Mouse (Mus musculus) neural tube, embryonic 14.5 days (tissue): ENCODE results near the gene Scn1b. TPM values are rescaled to one million over a fixed set of nuclear protein-coding genes. Genes with fewer than 3 reads are reported as not detected.

ENCODE experiments used
- ATAC-seq: fragments of 200-750 bp; cut with Nextera tagmentation; 2 replicates; pipeline ENCODE4 v1.8.0; 2017; ENCODE audit warnings: low read depth, mild to moderate bottlenecking, moderate TSS enrichment, moderate library complexity
- H3K27ac ChIP-seq: fragments of 300-500 bp; sonication (generic); 2 replicates; pipeline ENCODE4 v1.5.1; 2014; ENCODE audit warnings: low read depth, mild to moderate bottlenecking, control low read depth, low read length, moderate library complexity, mixed read lengths
- H3K27me3 ChIP-seq: fragments of 300-500 bp; sonication (generic); 2 replicates; pipeline ENCODE4 v1.6.1; 2014; ENCODE audit warnings: low read length; ENCODE audit not compliant: control insufficient read depth, insufficient read depth
- H3K36me3 ChIP-seq: fragments of 300-500 bp; sonication (generic); 2 replicates; pipeline ENCODE4 v1.6.1; 2014; ENCODE audit warnings: low read length, mixed read lengths; ENCODE audit not compliant: control insufficient read depth, insufficient read depth
- H3K4me1 ChIP-seq: fragments of 300-500 bp; sonication (generic); 2 replicates; pipeline ENCODE4 v1.6.1; 2014; ENCODE audit warnings: low read length; ENCODE audit not compliant: control insufficient read depth, insufficient read depth
- H3K4me2 ChIP-seq: fragments of 300-500 bp; sonication (generic); 2 replicates; pipeline ENCODE4 v1.6.1; 2014; ENCODE audit warnings: mild to moderate bottlenecking, low read depth, low read length, control low read depth
- H3K4me3 ChIP-seq: fragments of 300-500 bp; sonication (generic); 2 replicates; pipeline ENCODE4 v1.5.1; 2014; ENCODE audit warnings: low read depth, low read length, control low read depth, mixed read lengths
- H3K9ac ChIP-seq: fragments of 300-500 bp; sonication (generic); replicated peaks from 2 replicates; pipeline ENCODE4 v1.6.1; 2014; ENCODE audit warnings: low read depth, mild to moderate bottlenecking, control low read depth, low read length, mixed read lengths
- H3K9me3 ChIP-seq: fragments of 300-500 bp; sonication (generic); 2 replicates; pipeline ENCODE4 v1.6.1; 2016; ENCODE audit warnings: low read length; ENCODE audit not compliant: control insufficient read depth
- WGBS: fragments of 180-500 bp; shearing (Covaris S2); extraction: QIAGEN DNeasy Blood & Tissue Kit; methylation state at CpG from one replicate; pipeline ENCODE4 v1.1.7; 2014; 5-methylcytosine and 5-hydroxymethylcytosine counted together
- polyA plus RNA-seq: library from polyadenylated mRNA; unstranded; fragments of >200 nt; fragmentation: Nextera tagmentation; extraction: Ambion mirVana; gene quantifications from 2 replicates; pipeline ENCODE4 v1.2.1, GENCODE M21; 2014

Gene Scn1b
- polyA plus RNA-seq: 12.0 and 17.6 TPM in 2 replicates

DNA sequence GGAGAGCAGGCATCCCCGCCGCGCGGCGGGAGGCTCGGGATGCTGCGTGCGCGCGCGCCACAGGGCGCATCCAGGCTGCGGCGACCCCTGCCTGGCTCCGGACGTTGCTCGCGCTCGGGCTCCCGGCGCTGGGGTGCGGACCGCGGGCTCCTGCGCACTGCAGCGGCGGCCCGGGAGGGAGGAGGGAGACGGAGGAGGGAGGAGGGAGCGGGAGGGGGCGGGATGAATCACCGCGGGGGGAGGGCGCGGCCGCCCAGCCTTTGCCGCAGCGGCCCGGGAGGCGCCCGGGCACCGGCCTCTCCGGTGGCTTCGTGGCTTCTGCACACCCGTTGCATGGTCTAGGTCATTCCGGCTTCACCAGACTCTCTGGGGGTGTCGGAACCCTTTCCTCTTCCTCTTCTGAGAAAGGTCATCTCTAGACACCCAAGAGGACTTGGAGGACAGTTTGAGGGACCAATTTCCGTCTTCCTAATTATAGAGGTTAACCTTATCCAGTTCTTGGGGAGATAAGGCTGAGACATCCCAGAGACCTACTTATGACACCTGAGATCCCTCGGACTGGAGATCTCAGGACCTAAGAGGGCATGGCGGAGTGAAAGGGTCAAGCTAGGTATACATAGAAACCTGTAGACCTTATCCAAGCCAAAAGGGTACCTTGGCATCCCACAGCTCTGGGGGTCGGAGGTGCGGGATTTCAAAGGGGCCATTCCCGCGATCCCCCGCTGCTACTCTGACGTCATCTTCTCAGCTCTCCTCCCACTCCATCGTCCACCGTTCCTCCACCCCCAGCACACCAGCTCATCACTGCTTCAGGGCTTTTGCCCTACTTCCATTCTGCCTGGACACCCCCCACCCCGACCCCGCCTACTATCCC, at the start of gene Scn1b:
Gene Scn1b, minus strand, starts transcription at position 153 of the 874 bp plus-strand sequence.
- Histone ChIP-seq H3K4me3 (peak within 1 kb of the TSS; percentile 53), H3K9me3 (no peaks in the 10 kb centered on the region), H3K4me1 (0 out of 2 replicates have a peak, but pooled peaks cover 7% of the 10 kb centered on the region), H3K9ac (peak within 1 kb of the TSS; percentile 71), H3K27ac (peak within 1 kb of the TSS; percentile 39; the same call in 1 of the 2 replicates), H3K27me3 (peaks cover 11% of the 10 kb centered on the region; the same call in 1 of the 2 replicates), H3K36me3 (peaks cover 31% of the 10 kb centered on the region), H3K4me2 (peak within 1 kb of the TSS; percentile 80)
- peak; percentile 50 for ATAC-seq
- WGBS: 3% methylated on average over 27 of the region's 60 CpGs

DNA sequence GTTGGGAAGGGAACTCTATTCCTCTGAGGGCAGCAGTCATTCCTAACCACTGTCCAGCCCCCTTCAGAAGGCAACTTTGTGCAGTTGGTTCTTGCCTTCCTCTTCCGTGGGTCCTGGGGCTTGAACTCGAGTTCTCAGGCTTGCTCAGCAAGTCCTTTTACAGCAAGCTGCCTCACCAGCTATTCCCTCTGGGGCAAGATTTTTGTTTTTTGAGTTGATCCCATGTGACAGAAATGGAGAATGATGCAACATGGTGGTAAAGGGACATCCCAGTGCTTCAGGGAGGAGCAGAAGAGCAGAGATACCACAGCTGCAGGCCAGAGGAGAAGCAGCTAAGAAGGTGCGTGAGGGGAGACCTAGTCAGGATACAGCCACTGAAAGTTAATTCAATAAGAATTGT, 48.3 kb upstream of the Scn1b start:
- Histone ChIP-seq H3K4me2 (no peak overlapping the region), H3K4me3 (no peak overlapping the region), H3K27ac (no peak overlapping the region), H3K9ac (no peak overlapping the region), H3K4me1 (no peaks in the 10 kb centered on the region), H3K27me3 (no peaks in the 10 kb centered on the region), H3K9me3 (no peaks in the 10 kb centered on the region), H3K36me3 (no peaks in the 10 kb centered on the region)
- ATAC-seq: no peak
- 89% methylated on average over 3 of the region's 3 CpGs for WGBS

DNA sequence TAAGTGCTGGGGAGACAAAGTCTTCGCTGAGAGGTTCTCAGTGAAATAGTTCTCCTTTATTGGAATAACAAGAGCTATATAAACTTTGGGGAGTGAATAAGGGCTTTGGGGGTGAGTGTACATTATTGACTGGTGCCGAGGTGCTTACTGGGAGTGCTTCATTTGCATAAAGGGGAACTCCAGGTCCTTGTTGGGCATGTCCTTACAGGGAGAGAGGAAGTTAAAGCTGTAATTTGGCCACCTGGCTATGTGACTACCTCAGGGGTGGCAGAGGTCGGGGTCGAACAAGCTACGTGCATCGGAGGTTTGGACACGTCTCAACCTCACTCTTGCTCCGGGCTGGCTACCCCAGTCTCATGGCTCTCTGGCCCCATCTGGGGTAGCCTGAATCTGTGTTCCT, 47.7 kb upstream of the Scn1b start:
- no peak for ATAC-seq
- Histone ChIP-seq H3K36me3 (no peaks in the 10 kb centered on the region), H3K27me3 (no peaks in the 10 kb centered on the region), H3K9me3 (no peaks in the 10 kb centered on the region), H3K4me1 (no peaks in the 10 kb centered on the region), H3K4me3 (no peak overlapping the region), H3K27ac (no peak overlapping the region), H3K9ac (no peak overlapping the region), H3K4me2 (no peak overlapping the region)
- 80% methylated on average over 8 of the region's 8 CpGs for WGBS

DNA sequence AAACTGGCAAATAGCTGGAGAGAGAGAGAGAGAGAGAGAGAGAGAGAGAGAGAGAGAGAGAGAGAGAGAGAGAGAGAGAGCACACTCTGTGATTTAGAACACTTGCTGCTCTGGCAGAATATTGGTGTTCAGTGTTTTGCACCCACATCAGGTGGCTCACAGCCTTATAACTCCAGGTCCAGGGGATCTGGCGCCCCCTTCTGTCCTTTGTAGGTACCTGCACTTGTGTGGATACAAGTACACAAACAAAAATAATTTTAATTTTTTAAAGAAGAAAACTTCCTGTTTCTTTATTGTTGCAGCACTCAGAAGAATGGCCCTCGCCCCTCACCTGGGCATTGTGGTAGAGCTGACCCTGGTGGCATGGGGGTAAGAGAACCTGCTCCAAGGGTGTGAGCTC, 45.4 kb upstream of the Scn1b start:
- Histone ChIP-seq H3K4me1 (no peaks in the 10 kb centered on the region), H3K9me3 (no peaks in the 10 kb centered on the region), H3K4me3 (no peak overlapping the region), H3K36me3 (no peaks in the 10 kb centered on the region), H3K4me2 (no peak overlapping the region), H3K27ac (no peak overlapping the region), H3K9ac (no peak overlapping the region), H3K27me3 (no peaks in the 10 kb centered on the region)
- 19% methylated on average over 2 of the region's 2 CpGs for WGBS
- ATAC-seq: no peak

DNA sequence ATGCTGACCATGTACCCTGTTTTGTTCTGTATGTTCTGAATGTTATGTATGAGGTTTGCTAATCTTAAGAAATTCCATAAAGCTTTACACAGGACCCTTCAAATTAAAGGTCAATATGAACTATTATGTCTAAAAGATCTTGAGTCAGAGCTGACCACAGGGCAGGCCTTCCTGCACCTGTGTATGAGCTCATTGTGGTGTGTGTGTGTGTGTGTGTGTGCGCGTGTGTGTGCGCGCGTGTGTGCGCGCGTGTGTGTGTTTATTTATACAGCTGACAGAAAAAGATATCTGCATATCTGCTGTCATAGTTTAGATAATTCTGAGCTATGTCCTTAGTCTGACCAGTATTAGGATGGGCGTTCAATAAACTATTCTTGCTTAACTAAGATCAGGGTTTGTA, 43.7 kb upstream of the Scn1b start:
- Histone ChIP-seq H3K9ac (no peak overlapping the region), H3K27ac (no peak overlapping the region), H3K27me3 (no peaks in the 10 kb centered on the region), H3K4me2 (no peak overlapping the region), H3K4me3 (no peak overlapping the region), H3K36me3 (no peaks in the 10 kb centered on the region), H3K9me3 (no peaks in the 10 kb centered on the region), H3K4me1 (no peaks in the 10 kb centered on the region)
- ATAC-seq: no peak
- 98% methylated on average over 9 of the region's 9 CpGs for WGBS

DNA sequence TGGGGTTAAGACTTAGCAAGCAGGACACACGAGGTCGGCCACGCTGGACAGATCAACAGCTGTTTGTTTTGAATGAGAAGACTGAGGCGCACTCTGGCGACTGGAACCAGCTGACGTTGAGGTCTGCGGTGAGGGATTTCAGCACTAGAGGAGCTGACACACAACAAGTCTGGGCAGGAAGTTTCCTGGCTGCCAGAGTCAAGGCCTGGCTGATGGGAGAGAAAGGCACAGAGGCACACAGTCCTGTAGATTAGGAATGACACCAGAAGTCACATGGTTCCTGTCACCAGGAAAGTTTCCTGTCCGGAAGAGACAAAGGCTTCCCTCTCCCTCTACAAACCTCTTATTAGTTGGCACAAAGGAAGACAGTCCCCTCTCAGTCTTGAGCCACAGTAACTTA, 41.6 kb upstream of the Scn1b start:
- no peak overlapping the region for H3K9ac ChIP-seq
- no peaks in the 10 kb centered on the region for H3K4me1 ChIP-seq
- 71% methylated on average over 8 of the region's 8 CpGs for WGBS
- H3K9me3 ChIP-seq: no peaks in the 10 kb centered on the region
- no peak overlapping the region for H3K4me3 ChIP-seq
- H3K27me3 ChIP-seq: no peaks in the 10 kb centered on the region
- H3K27ac ChIP-seq: no peak overlapping the region
- H3K4me2 ChIP-seq: no peak overlapping the region
- no peaks in the 10 kb centered on the region for H3K36me3 ChIP-seq
- ATAC-seq: no peak

DNA sequence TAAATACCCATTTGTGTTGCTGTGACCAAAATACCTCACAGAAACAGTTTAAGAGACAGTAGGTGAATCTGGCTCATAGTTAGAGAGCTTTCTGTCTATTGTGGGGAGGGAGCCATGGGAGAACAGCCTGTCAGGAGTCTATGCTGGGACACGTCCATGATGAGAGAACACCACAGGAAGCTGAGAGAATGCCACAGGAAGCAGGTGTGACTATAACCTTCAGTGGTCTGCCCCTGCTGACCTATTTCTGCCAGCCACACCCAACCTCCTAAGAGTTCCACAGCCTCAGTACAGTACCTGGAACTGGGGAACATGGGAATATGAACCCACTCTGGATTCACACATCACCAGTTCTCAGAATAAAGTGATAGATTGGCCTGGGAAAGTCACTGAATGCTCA, 37.9 kb upstream of the Scn1b start:
- WGBS: 61% methylated on average over 1 of the region's 1 CpGs
- no peak overlapping the region for H3K9ac ChIP-seq
- no peaks in the 10 kb centered on the region for H3K9me3 ChIP-seq
- H3K27me3 ChIP-seq: no peaks in the 10 kb centered on the region
- H3K4me1 ChIP-seq: no peaks in the 10 kb centered on the region
- no peak overlapping the region for H3K4me3 ChIP-seq
- no peak overlapping the region for H3K27ac ChIP-seq
- no peaks in the 10 kb centered on the region for H3K36me3 ChIP-seq
- ATAC-seq: no peak
- no peak overlapping the region for H3K4me2 ChIP-seq

DNA sequence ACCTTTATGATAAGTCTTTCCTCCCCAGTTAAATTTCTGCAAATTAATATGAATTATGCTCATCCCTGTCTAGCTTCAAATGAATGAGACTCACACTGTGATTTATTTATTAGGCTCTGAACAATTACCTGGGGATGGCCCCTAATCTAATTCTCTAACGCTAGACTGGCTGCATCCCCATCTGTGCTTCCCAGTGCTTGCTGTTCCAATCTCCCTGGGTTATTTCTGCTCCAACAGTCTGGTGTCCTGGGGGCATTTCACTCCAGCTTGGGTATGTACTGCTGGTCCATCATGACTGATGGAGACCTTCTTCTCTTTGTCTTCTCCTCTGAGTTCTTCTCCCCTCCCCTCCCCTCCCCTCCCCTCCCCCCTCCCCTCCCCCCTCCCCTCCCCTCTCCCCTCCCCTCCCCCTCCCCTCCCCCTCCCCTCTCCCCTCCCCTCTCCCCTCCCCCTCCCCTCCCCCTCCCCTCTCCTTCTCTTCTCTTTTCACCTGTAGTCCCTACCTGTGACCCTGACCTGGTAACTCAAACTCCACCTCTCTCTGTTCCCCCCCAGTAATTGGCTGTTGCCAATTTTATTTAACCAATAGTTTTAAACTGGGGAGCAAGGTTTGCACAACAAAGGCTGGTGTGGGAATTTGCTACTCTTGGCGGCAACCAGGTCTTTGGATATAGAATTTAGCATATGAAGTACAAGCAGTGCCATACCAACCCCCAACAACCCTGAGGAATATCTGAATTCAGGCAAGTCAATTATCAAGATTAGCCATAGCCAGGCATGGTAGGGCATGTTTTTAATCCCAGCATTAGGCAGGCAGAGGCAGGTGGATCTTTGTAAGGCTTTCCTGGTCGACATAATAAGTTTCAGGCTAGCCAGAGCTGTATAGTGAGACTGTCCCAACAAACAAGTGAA, 37.1 kb upstream of the Scn1b start:
- H3K4me3 ChIP-seq: no peak overlapping the region
- 54% methylated on average over 3 of the region's 3 CpGs for WGBS
- no peaks in the 10 kb centered on the region for H3K36me3 ChIP-seq
- H3K4me2 ChIP-seq: no peak overlapping the region
- H3K9me3 ChIP-seq: no peaks in the 10 kb centered on the region
- no peak overlapping the region for H3K9ac ChIP-seq
- no peaks in the 10 kb centered on the region for H3K4me1 ChIP-seq
- H3K27me3 ChIP-seq: no peaks in the 10 kb centered on the region
- ATAC-seq: no peak
- H3K27ac ChIP-seq: no peak overlapping the region

DNA sequence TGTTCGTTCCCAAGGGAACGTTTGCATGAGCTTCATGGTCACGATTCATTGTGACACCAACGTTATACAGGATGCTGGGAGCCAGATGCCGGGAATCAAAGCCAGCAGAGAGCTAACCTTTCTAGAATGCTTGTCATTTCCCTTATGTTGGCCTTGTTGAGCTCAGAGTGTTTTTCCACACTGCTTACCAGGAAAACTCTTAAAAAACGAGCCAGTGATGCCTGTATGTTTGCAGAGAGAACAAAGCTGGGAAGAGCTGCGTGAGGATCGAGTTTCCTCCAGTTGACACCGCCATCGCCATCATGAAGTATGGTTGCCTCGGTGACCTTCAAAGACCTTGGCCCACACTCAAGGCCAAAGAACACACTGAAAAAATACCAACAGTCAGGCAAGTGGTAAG, 35.5 kb upstream of the Scn1b start:
- H3K4me3 ChIP-seq: no peak overlapping the region
- no peaks in the 10 kb centered on the region for H3K4me1 ChIP-seq
- no peaks in the 10 kb centered on the region for H3K36me3 ChIP-seq
- no peak for ATAC-seq
- H3K9ac ChIP-seq: no peak overlapping the region
- H3K4me2 ChIP-seq: no peak overlapping the region
- no peaks in the 10 kb centered on the region for H3K27me3 ChIP-seq
- no peaks in the 10 kb centered on the region for H3K9me3 ChIP-seq
- WGBS: 70% methylated on average over 11 of the region's 11 CpGs
- H3K27ac ChIP-seq: no peak overlapping the region
